Mouse (Mus musculus) embryonic facial prominence, embryonic 15.5 days (tissue): ENCODE data around the gene Tmem216. TPM values are rescaled to one million over a fixed set of nuclear protein-coding genes. Genes with fewer than 3 reads are reported as not detected.

ENCODE experiments used
- ATAC-seq: fragments of 200-750 bp; cut with Nextera tagmentation; 2 replicates; pipeline ENCODE4 v1.8.0; 2017; ENCODE audit warnings: low read depth, moderate TSS enrichment; ENCODE audit not compliant: insufficient number of reproducible peaks, low FRiP score, low TSS enrichment
- H3K27ac ChIP-seq: fragments of 300-500 bp; sonication (generic); replicated peaks from 2 replicates; pipeline ENCODE4 v1.5.1; 2015; ENCODE audit warnings: mild to moderate bottlenecking, inconsistent platforms
- H3K27me3 ChIP-seq: fragments of 300-500 bp; sonication (generic); 2 replicates; pipeline ENCODE4 v1.6.1; 2015; ENCODE audit warnings: inconsistent platforms
- H3K36me3 ChIP-seq: fragments of 300-500 bp; sonication (generic); 2 replicates; pipeline ENCODE4 v1.6.1; 2015; ENCODE audit warnings: mild to moderate bottlenecking, inconsistent platforms
- H3K4me1 ChIP-seq: fragments of 300-500 bp; sonication (generic); 2 replicates; pipeline ENCODE4 v1.6.1; 2015; ENCODE audit warnings: inconsistent platforms
- H3K4me2 ChIP-seq: fragments of 300-500 bp; sonication (generic); replicated peaks from 2 replicates; pipeline ENCODE4 v1.6.1; 2015; ENCODE audit warnings: mild to moderate bottlenecking, inconsistent platforms
- H3K4me3 ChIP-seq: fragments of 300-500 bp; sonication (generic); replicated peaks from 2 replicates; pipeline ENCODE4 v1.5.1; 2015; ENCODE audit warnings: mild to moderate bottlenecking, inconsistent platforms
- H3K9ac ChIP-seq: fragments of 300-500 bp; sonication (generic); 2 replicates; pipeline ENCODE4 v1.6.1; 2015; ENCODE audit warnings: inconsistent platforms
- H3K9me3 ChIP-seq: fragments of 300-500 bp; sonication (generic); replicated peaks from 2 replicates; pipeline ENCODE4 v1.6.1; 2016; ENCODE audit warnings: inconsistent platforms
- WGBS: fragments of 180-500 bp; shearing (Covaris S2); methylation state at CpG from one replicate; pipeline ENCODE4 v1.1.7; 2015; 5-methylcytosine and 5-hydroxymethylcytosine counted together
- polyA plus RNA-seq: library from polyadenylated mRNA; unstranded; fragments of >200 nt; fragmentation: Nextera tagmentation; extraction: Ambion mirVana; gene quantifications from 2 replicates; pipeline ENCODE4 v1.2.1, GENCODE M21; 2015

The Tmem216 gene
- 44.0 and 49.6 TPM in 2 replicates for polyA plus RNA-seq

DNA sequence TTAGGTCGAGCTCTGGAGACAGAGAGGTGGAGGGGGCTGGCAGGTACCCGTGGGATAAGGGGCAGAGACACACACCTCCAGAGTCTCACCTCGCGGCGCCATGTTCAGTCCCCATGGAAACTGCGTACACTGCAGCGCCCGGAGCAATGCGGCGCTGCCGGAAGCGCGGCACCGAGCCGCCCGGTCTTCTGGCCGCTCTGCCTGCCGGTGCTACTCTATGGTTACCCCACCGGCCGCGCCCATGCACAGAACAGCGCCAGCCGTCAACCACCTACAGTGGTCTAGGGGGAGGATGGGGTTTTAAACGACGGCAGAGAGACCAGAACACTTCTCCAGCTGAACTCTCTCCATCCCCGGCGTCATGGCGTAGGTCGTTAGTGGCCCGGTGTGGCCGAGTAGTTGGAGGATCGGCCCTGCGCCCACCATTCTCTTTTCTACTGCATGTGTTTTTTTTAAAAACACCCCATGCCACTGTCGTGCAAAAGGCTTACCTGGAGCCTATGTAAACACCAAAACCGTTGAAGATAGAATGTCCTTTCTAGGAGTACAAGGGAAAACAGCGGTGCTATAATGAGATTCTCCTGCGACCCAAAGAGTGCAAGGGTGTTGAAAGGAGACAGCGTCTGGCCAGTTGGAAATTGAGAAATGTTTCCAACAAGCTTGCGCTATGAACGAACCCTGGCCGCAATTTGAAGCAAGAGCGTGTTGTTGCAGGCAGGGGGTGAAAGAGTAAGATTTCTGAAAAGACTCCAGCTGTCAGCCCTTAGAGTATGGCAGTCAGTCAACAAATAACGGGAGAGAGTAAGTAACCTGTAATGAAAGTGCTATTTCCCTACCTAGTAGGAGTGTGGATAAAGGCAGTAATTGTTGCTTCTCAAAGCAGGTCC is at the start of gene Tmem216:
TSS of gene Tmem216 (minus strand) at position 615 of the 887 bp plus-strand sequence.
- WGBS: under 1% methylated on average over 43 of the region's 43 CpGs
- peaks cover 17% of the 10 kb centered on the region for H3K4me1 ChIP-seq
- peak; percentile 97 for ATAC-seq

GRCm38 (mm10) chr19:10605293-10605900 is 49.4 kb upstream of the Tmem216 start, which contains the start of the genes Ddb1 and Tkfc:
Gene Ddb1 (plus strand): TSS chr19:10605327.
Gene Tkfc (minus strand): TSS chr19:10605654.
- Histone ChIP-seq H3K27me3 (no peaks in the 10 kb centered on the region), H3K27ac (peak within 1 kb of the TSS; percentile 95), H3K4me3 (peak within 1 kb of the TSS; percentile 98), H3K36me3 (peaks cover 34% of the 10 kb centered on the region), H3K4me1 (peaks cover 45% of the 10 kb centered on the region), H3K4me2 (peak within 1 kb of the TSS; percentile 69), H3K9me3 (no peaks in the 10 kb centered on the region), H3K9ac (peak within 1 kb of the TSS; percentile 99)
- peak; percentile 96 for ATAC-seq
- under 1% methylated on average over 49 of the region's 49 CpGs for WGBS

More for the DNA sequence above, at the start of gene Tmem216:
- H3K27ac ChIP-seq: peak within 1 kb of the TSS; percentile 74
- H3K36me3 ChIP-seq: peaks cover 8% of the 10 kb centered on the region
- peak within 1 kb of the TSS; percentile 59 for H3K9ac ChIP-seq
- peak within 1 kb of the TSS; percentile 69 for H3K4me3 ChIP-seq
- no peaks in the 10 kb centered on the region for H3K9me3 ChIP-seq
- H3K4me2 ChIP-seq: peak within 1 kb of the TSS; percentile 69
- no peaks in the 10 kb centered on the region for H3K27me3 ChIP-seq

- no peak for ATAC-seq
- Histone ChIP-seq H3K9ac (peak overlapping the region; percentile 99; the same call in 1 of the 2 replicates), H3K4me2 (peak overlapping the region; percentile 69), H3K27me3 (no peaks in the 10 kb centered on the region), H3K4me1 (peaks cover 45% of the 10 kb centered on the region), H3K4me3 (peak overlapping the region; percentile 98), H3K27ac (peak overlapping the region; percentile 95), H3K9me3 (no peaks in the 10 kb centered on the region), H3K36me3 (peaks cover 34% of the 10 kb centered on the region)
- WGBS: 52% methylated on average over 3 of the region's 3 CpGs
Measured at GRCm38 (mm10) chr19:10604534-10604933, 48.5 kb upstream of the Tmem216 start.

DNA sequence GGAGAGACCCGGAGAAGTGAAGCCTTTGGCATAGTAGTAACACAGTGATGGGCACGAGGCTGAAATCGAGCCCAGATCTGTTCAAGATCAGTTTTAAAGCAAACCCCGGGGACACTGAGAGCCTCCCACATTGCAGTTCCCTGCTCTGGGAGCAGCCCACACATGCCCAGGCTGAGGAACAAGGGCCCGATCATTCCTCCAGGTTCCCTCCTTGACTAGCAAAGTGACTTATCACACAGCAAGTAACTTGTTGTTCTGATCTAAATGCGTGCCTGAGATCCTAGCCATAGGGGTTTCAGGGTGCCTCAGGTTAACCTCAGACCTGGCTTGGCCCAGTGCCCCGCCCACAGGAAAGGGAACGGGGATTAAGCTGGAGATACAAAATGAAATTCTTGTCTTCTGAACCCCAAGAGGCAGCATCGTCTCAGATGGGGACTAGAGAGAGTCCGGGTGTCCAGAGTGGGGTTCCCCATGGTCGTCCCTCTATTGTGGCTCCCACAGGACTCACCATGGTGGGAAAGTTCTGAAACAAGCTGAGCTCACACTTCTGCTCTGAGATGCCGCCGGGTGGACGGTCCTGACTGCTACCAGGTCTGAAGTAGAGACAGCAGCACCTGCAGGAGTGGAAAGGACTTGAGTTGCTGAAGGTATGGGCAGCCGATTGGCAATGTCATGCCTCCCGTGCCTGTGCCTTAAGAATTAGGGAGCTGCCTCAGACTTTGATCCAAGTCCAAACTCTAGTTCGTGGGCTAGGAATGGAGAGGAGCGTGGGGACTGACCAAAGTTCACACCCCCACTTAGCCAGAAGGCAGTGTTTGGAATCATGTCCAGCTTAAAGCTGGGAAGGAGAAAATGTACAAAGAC is 47.9 kb upstream of the Tmem216 start:
- Histone ChIP-seq H3K9me3 (no peaks in the 10 kb centered on the region), H3K4me1 (peaks cover 45% of the 10 kb centered on the region), H3K4me2 (no peak overlapping the region), H3K9ac (no peak overlapping the region), H3K36me3 (peaks cover 33% of the 10 kb centered on the region), H3K27ac (0 out of 2 replicates have a peak overlapping the region, but pooled peaks have one; percentile 3), H3K4me3 (no peak overlapping the region), H3K27me3 (no peaks in the 10 kb centered on the region)
- WGBS: 78% methylated on average over 18 of the region's 18 CpGs
- no peak for ATAC-seq

DNA sequence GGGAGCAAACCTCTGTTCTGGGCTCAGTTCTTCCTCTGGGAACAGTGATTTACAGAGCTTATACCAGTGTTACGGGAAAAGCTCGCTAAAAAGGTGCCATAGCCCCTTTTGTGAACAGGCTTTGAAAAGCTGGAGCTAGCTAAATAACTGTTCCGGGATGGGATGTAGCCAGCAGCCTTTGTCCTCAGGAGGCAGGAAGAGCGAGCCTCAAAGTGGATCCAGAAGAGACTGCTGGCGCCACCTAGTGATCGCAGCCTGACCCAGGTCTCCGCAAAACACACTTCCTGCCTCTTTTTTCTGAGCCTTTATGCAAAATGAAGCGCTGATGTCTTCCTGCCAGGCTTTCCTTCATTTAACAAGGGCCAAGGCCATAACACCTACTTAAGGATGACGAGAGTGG is 46.7 kb upstream of the Tmem216 start:
- no peaks in the 10 kb centered on the region for H3K27me3 ChIP-seq
- peaks cover 36% of the 10 kb centered on the region for H3K4me1 ChIP-seq
- H3K36me3 ChIP-seq: peaks cover 27% of the 10 kb centered on the region
- H3K4me3 ChIP-seq: peak overlapping the region; percentile 38
- no peaks in the 10 kb centered on the region for H3K9me3 ChIP-seq
- peak; percentile 70 for ATAC-seq
- H3K9ac ChIP-seq: peak overlapping the region; percentile 28
- WGBS: 2% methylated on average over 9 of the region's 9 CpGs
- peak overlapping the region; percentile 91 for H3K27ac ChIP-seq
- H3K4me2 ChIP-seq: peak overlapping the region; percentile 52

DNA sequence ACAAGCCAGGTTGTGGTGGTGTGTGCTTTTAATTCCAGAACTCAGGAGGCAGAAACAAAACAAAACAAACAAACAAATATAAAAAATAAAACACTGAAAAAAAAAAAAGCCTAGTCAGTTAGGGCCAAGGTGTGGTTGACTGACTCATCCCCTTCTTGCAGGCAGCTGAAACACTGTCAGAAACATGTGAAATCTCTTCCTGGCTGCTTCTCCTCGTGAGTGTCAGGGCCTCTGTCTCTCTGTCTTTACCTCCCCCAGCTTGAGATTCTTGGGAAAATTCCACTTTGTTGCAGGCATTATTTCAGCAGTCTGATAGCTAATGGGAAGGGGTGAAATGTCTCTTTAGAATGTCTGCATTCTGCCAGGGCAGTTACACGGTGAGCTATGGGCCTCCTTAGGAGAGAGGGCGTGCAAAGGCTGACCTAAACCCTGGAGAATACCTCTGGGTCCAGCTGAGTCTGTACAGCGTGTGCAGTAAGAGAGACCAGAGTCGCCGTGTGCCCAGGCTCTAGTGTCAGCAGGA is 46.3 kb upstream of the Tmem216 start:
- WGBS: 7% methylated on average over 6 of the region's 6 CpGs
- ATAC-seq: no peak

GRCm38 (mm10) chr19:10599648-10600047 is 43.6 kb upstream of the Tmem216 start:
- WGBS: 92% methylated on average over 2 of the region's 2 CpGs
- H3K9ac ChIP-seq: no peak overlapping the region
- no peak overlapping the region for H3K27ac ChIP-seq
- H3K4me3 ChIP-seq: no peak overlapping the region
- H3K9me3 ChIP-seq: no peaks in the 10 kb centered on the region
- H3K4me1 ChIP-seq: peaks cover 24% of the 10 kb centered on the region
- peaks cover 28% of the 10 kb centered on the region for H3K36me3 ChIP-seq
- no peak for ATAC-seq
- no peak overlapping the region for H3K4me2 ChIP-seq
- H3K27me3 ChIP-seq: no peaks in the 10 kb centered on the region

More for the DNA sequence above, 46.3 kb upstream of the Tmem216 start:
- Histone ChIP-seq H3K27ac (peak overlapping the region; percentile 91), H3K4me2 (peak overlapping the region; percentile 52), H3K36me3 (peaks cover 23% of the 10 kb centered on the region), H3K4me1 (peaks cover 33% of the 10 kb centered on the region), H3K4me3 (peak overlapping the region; percentile 38), H3K9ac (peak overlapping the region; percentile 28), H3K27me3 (no peaks in the 10 kb centered on the region), H3K9me3 (no peaks in the 10 kb centered on the region)

- peaks cover 11% of the 10 kb centered on the region for H3K4me1 ChIP-seq
- H3K9me3 ChIP-seq: no peaks in the 10 kb centered on the region
- no peak for ATAC-seq
- H3K36me3 ChIP-seq: peaks cover 36% of the 10 kb centered on the region
- 27% methylated on average over 3 of the region's 3 CpGs for whole genome bisulfite sequencing
- H3K9ac ChIP-seq: no peak overlapping the region
- no peak overlapping the region for H3K4me2 ChIP-seq
- H3K27ac ChIP-seq: no peak overlapping the region
- H3K4me3 ChIP-seq: no peak overlapping the region
- no peaks in the 10 kb centered on the region for H3K27me3 ChIP-seq
Measured at GRCm38 (mm10) chr19:10598188-10598587, 42.1 kb upstream of the Tmem216 start.

- no peaks in the 10 kb centered on the region for H3K9me3 ChIP-seq
- no peak overlapping the region for H3K4me2 ChIP-seq
- 91% methylated on average over 6 of the region's 6 CpGs for WGBS
- H3K36me3 ChIP-seq: peaks cover 32% of the 10 kb centered on the region; the same call in 1 of the 2 replicates
- no peaks in the 10 kb centered on the region for H3K27me3 ChIP-seq
- H3K9ac ChIP-seq: no peak overlapping the region
- no peak for ATAC-seq
- H3K4me3 ChIP-seq: no peak overlapping the region
- peaks cover 20% of the 10 kb centered on the region for H3K4me1 ChIP-seq
- no peak overlapping the region for H3K27ac ChIP-seq
Measured at GRCm38 (mm10) chr19:10591659-10592377, 35.8 kb upstream of the Tmem216 start.

DNA sequence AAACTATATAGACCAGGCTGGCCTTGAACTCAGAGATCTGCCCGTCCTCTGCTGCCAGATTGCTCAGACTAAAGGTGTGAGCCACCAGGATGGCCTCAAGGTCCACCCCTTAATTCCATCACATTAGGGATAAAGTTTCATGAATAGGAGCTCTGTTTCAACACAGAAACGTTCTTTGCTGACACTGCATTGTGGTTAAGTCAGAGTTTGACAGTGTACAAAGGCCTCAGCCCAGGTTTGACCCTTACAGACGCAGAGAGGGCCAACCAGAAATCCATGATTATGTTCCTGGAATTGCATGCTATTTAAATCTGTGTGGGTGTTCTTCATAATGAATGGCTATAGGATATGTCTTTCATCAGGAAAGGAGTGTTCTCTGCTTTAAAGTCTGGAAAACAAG is 34.3 kb upstream of the Tmem216 start:
- no peaks in the 10 kb centered on the region for H3K27me3 ChIP-seq
- no peak overlapping the region for H3K27ac ChIP-seq
- no peak overlapping the region for H3K9ac ChIP-seq
- peaks cover 32% of the 10 kb centered on the region; the same call in 1 of the 2 replicates for H3K36me3 ChIP-seq
- H3K4me3 ChIP-seq: no peak overlapping the region
- no peak overlapping the region for H3K4me2 ChIP-seq
- H3K9me3 ChIP-seq: no peaks in the 10 kb centered on the region
- H3K4me1 ChIP-seq: peaks cover 20% of the 10 kb centered on the region
- WGBS: 49% methylated on average over 3 of the region's 3 CpGs
- ATAC-seq: peak; percentile 25; the same call in 1 of the 2 replicates
